Mouse (Mus musculus) heart, adult 11 months (tissue): ENCODE results near the gene Tmem63a.
"Not testable (repeated sequence)": the region's sequence is repeated elsewhere in the genome, so short reads cannot be mapped to it uniquely, and the experiment has no call there.

Experiments
- DNase-seq: peaks from one replicate; pipeline ENCODE4 v3.0.0; 2022

Gene Tmem63a

DNA sequence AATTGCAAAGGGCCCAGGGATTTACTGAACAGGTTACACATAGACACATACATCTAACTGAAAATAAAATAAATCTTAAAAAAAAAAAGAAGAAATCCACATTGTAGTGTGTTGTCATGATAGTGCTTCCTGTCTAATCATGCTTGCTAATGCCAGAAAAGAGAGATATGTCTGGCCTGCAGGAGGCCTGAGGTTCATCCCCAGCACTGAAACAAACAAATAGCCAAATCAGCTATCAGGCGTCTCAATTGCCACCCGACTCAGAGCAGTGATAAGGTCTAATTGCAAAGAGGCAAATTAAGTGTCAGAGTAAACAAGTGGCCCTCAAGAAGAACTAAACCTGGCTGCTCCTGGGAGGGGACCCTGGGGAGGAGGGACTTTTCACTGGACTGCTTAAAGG is 12.5 kb upstream of the Tmem63a start:
- no peak for DNase-seq

GRCm38 (mm10) chr1:180931106-180931505 is 11.0 kb upstream of the Tmem63a start:
- no peak for DNase-seq

DNA sequence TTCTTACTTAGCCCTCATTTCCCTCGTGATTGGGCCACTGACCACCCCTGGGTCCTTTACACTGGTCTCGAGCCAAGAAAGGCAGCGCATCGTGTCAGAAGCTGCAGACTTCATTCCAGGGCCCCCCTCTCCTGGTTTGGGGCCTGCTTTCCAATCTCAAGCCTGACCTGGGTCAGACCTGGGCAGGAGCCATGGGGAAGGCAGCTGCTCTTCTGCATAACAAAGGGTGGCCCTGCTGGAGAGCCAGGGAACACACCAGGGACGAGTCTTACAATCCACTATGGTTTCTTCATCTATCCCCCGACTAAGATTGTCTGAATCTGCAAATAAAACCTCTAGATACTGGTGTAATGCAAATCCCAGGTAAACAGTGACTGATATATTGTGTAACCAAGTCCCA is 8.5 kb upstream of the Tmem63a start:
- no peak for DNase-seq

DNA sequence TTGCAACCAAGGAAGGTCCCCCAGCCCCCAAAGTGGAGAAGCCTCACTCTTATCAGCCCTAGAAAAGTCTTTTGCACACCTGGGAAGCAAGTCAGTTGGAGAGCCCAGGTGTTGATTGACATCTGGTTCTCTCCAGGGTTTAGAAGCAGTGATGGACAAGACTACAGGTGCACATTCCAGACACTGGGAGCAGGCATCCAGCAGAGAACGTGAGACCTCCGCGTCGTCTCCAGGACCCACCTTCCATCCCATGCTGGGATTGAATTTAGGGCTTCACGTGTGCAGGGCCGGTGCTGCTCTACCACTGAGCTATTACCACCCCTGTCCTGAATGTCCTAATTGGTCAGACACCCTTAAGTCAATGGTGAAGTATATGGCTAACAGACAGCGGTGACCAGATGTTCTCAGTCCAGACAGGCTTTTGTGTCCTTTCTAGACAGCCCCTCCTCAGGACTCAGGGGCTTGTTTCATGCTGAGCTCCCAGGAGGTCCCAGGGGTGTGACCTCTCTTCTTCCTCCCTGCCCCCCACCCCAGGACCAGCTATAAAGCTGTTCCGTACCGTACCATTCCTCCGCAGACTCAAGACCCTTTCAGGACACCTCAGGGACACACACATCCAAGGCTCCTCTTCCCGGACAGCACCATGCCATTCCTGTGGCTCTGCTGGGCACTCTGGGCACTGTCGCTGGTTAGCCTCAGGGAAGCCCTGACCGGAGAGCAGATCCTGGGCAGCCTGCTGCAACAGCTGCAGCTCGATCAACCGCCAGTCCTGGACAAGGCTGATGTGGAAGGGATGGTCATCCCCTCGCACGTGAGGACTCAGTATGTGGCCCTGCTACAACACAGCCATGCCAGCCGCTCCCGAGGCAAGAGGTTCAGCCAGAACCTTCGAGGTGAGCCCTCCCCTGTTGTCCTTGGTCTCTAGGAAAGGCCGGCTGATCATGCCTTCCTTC is 7.4 kb upstream of the Tmem63a start, which contains the start of gene Lefty1:
TSS of gene Lefty1 (plus strand) at position 556 of the 953 bp plus-strand sequence.
- peak; percentile 89 for DNase-seq

GRCm38 (mm10) chr1:180936610-180937398 is 5.3 kb upstream of the Tmem63a start:
- peak; percentile 98 for DNase-seq

- peak; percentile 90 for DNase-seq
Observed at GRCm38 (mm10) chr1:180937631-180938030, 4.5 kb upstream of the Tmem63a start.

DNA sequence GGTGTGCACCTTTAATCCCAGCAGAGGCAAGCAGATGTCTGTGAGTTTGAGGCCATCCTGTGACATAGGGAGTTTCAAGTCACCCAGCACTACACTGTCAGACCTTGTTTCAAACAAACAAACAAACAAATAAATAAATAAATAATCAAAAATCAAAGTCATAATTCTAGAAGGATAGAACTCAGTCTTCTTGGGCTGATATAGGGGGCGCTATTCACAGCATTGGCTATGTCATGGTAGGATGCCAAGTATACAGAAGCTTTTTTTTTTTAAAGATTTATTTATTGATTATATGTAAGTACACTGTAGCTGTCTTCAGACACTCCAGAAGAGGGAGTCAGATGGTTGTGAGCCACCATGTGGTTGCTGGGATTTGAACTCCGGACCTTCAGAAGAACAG is 3.4 kb upstream of the Tmem63a start:
- not testable (repeated sequence) for DNase-seq

- DNase-seq = peak; percentile 92
Observed at GRCm38 (mm10) chr1:180940776-180941460, 1.2 kb upstream of the Tmem63a start.

DNA sequence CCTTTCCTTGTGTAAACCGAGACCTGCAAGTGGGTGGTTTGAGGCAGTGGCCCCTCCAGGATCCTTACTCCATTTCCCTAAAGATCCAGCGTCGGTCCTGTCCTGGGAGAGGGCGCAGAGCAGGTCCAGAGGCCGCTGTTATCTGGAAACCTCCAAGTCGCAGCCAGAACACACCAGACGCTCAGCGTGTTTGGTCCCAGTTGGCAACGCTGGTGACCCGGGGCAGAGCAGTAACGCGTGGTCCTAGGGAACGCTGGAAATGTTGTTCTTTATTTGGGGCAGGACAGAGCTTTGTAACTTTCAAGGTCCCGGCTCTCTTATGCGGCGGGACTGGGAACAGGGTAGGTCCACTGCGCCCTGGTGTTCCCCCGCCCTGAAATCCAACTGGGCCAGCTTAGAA is 418 bp upstream of the Tmem63a start:
- no peak for DNase-seq

DNA sequence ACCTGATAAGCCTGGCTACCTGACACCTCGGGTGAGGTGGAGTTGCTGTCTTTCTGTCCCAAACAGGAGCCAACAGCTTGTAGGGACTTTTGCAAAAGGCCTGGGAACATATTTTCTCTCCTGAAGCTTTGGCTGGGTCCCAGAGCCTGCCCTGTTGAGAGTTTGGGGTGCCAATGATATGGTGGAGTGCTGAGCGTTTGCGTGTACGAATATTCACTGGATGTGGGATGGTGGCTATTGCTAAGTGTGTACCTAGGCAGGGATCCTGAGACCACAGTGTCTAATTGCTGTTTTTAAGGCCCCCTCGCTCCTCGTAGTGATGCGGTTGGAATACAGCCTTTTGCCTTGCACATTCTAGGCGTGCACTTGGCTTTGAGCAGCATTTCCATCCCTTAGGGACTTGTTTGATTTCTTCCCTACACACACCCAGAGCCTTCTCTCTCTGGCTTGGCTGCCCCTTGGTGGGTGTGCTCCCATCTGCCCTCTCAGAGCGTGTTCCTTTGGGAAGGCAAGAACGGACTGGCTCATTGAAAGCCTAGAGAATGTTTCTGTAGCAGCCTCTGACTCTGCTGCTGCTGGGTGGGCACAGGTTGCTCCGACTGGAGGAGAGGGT is 994 bp downstream of the Tmem63a start:
- DNase-seq = peak; percentile 95

GRCm38 (mm10) chr1:180943896-180944295 is 1.8 kb downstream of the Tmem63a start:
- peak; percentile 87 for DNase-seq

DNA sequence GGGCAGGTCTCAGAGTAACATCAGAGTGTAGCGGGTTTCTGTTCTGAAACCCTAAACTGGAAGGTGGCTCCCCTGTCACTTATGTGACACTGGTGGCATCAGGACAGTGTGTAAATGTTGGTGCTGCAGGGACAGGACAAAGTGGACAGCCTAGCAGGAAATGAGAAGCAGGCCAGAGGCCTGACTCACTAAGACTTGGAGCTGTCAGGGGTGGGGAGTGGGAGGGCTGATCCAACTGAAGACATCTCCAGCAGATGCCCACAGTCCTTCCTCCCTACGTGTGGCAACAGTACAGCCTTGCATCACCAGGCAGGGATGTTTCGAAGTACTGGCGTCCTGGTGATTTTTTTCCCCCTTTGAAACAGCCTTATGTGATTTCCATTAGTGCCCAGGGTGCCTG is 2.4 kb downstream of the Tmem63a start:
- DNase-seq = peak; percentile 94

DNA sequence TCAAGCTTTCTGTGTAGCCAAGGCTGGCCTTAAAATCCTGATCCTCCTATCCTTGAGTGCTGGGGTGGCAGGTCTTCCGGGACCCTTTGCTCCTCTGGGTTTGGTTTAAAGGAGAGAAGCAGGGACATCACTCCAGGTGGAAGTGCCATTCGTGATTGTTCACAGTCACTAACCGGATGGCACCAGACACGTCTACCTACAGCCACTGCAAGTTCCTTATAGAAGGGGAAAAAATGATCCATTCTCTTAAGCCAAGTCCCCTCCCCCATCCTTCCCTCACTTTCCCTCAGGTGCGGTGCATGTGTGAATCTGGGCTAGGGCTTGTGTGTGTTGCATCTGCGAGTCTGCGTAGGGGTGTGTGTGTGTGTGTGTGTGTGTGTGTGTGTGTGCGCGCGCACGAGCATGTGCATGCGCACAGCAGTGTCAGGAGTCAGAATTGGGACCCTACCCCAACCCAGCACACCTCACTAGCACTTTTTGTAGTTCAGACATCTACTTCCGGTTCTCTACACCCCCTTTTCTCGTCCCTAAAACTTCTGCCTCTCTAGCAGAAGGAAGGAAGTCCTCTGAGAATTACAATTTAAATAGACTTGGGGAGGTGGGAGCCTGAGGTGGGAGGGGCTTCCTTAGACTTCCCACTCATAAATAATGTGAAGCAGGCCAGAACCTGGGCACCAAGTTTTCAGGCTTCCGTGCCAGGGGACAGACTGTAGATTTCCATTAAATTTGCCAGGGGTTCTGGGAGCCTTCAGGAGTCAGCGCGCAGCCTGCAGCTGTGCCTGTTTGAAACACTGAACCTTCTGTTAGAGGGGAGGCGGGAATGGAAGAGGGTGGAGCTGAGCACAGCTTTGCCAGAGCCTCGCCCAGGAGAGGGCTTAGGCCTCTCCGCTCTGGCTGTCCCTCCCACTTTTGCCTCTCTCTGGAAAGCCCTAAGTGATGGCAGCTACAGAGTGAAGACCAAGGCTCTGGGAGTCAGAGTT is 3.1 kb downstream of the Tmem63a start:
- peak; percentile 98 for DNase-seq

- DNase-seq = peak; percentile 91
Observed at GRCm38 (mm10) chr1:180946448-180946847, 4.3 kb downstream of the Tmem63a start.

GRCm38 (mm10) chr1:180952085-180952746 is 10.1 kb downstream of the Tmem63a start:
- peak; percentile 72 for DNase-seq

GRCm38 (mm10) chr1:180952808-180953207 is 10.7 kb downstream of the Tmem63a start:
- peak; percentile 77 for DNase-seq

DNA sequence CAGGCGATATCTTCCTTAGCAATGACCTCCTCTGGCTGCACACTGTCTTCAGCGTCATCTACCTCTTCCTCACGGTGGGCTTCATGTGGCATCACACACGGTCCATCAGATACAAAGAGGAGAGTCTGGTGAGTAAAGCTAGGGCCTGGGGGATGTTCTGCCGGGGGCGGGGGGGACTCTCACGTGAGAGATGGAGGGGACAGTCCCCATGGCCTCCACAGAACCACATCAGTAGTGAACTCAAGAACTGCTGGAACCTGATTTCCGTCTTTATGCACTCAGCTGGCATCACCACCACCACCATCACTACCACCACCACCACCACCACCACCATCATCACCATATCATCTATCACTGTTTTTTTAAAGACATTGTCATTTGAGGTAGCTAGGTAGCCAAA is 14.3 kb downstream of the Tmem63a start:
- no peak for DNase-seq

GRCm38 (mm10) chr1:180956973-180957381 is 14.8 kb downstream of the Tmem63a start:
- DNase-seq = peak; percentile 98

- no peak for DNase-seq
Observed at GRCm38 (mm10) chr1:180957989-180958388, 15.8 kb downstream of the Tmem63a start.

DNA sequence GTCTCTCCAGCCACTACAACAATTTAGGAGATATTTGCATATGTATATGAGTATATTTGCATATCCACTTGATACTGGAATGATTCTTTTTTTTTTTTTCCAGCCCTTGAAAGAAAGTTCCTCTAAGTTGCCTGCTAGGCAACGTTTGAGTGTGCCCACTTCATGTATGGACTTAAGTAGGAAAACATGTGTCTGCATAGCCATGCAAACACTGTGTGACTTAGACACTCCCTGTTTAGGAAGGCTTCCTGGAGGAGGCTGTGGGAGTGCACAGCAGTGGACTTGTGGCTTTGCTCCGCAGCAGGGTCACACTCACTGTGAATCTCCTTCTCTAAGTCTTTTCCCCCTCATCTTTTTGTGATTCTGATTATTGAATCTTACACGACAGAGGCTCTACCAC is 16.7 kb downstream of the Tmem63a start:
- DNase-seq = no peak

GRCm38 (mm10) chr1:180965786-180966185 is 23.6 kb downstream of the Tmem63a start:
- DNase-seq = no peak
